28 mouse cellular contexts compared by ENCODE assay signal in the genomic region with DNA sequence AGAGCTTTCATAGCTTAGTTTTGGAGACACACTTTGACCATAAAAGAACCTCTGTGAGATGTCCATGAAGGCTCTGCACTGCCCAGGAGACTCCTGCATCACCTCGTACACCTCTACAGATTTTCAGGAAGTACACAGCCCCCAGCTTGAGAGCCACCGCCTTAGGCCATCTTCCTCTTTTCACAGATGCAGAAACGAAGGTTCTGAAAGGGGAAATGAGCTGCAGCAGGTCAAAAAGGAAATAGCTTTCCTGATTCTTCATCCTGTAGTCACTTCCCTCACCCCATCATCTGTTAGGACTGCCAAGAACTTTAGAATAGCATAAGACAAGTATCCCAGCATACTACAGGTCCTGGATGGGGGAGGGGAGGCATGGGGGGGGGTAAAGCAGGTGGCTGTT. TPM values are rescaled to one million over a fixed set of nuclear protein-coding genes. Genes with fewer than 3 reads are reported as not detected.
A peak's percentile ranks its signal among the peaks of the same experiment; 100 is the strongest.
DNase-seq lines count a peak whose midpoint lies in the region; ATAC-seq lines count a peak whose summit lies in the region.
"Had no signal": no experiment of that assay in that cellular context is flagged by ENCODE, and none has a peak within 500 bp of the region (broad histone marks: within the 10 kb centered on the region; RNA-seq: fewer than 3 reads in every experiment).

No protein-coding gene starts in this region.

- H3K4me2 ChIP-seq in heart, embryonic 11.5 days: no peak overlapping the region
- H3K4me2 ChIP-seq: embryonic facial prominence, embryonic 15.5 days; heart, embryonic 12.5 days; hindbrain, embryonic 15.5 days; limb, embryonic 13.5 days; liver, embryonic 13.5 days; lung, embryonic 15.5 days; stomach, embryonic 15.5 days had no signal

- ATAC-seq in common myeloid progenitor, adult 5-6 weeks (replicated peaks; ENCODE audit: low read depth, poor library complexity, severe bottlenecking): peak; percentile 78
- ATAC-seq in heart, embryonic 11.5 days (replicated peaks; ENCODE audit: insufficient number of reproducible peaks, low FRiP score, low TSS enrichment): no peak
- ATAC-seq: CD4-positive, CD25-positive, alpha-beta regulatory T cell, adult 4 months; forebrain, postnatal 0 days; intestine, embryonic 16.5 days; midbrain, embryonic 16.5 days had no signal

- no peak overlapping the region for H3K4me3 ChIP-seq in heart, embryonic 11.5 days (ENCODE audit: low read depth, low read length)
- H3K4me3 ChIP-seq: embryonic facial prominence, embryonic 15.5 days; heart, embryonic 12.5 days; hindbrain, embryonic 15.5 days; limb, embryonic 13.5 days; liver, embryonic 13.5 days; lung, embryonic 15.5 days; stomach, embryonic 15.5 days had no signal

- peaks cover 12% of the 10 kb centered on the region; the same call in 1 of the 2 replicates for H3K27me3 ChIP-seq in heart, embryonic 11.5 days (ENCODE audit: control insufficient read depth, insufficient read depth, low read length)
- H3K27me3 ChIP-seq: embryonic facial prominence, embryonic 15.5 days; hindbrain, embryonic 15.5 days had no signal

- H3K9ac ChIP-seq in heart, embryonic 11.5 days (ENCODE audit: low read depth, low read length): no peak overlapping the region
- H3K9ac ChIP-seq: embryonic facial prominence, embryonic 15.5 days; forebrain, postnatal 0 days; heart, embryonic 12.5 days; hindbrain, embryonic 15.5 days; limb, embryonic 13.5 days; liver, embryonic 13.5 days; lung, embryonic 15.5 days; stomach, embryonic 15.5 days had no signal

- H3K36me3 ChIP-seq in heart, embryonic 11.5 days (ENCODE audit: control insufficient read depth, insufficient read depth, low read length): no peaks in the 10 kb centered on the region
- H3K36me3 ChIP-seq: embryonic facial prominence, embryonic 15.5 days; G1E; heart, embryonic 12.5 days; hindbrain, embryonic 15.5 days; limb, embryonic 13.5 days; liver, embryonic 13.5 days; lung, embryonic 15.5 days; stomach, embryonic 15.5 days had no signal

- WGBS in heart, embryonic 11.5 days (ENCODE audit: insufficient replicate concordance): 46% methylated on average over 3 of the region's 3 CpGs

- H3K27ac ChIP-seq in heart, embryonic 11.5 days (ENCODE audit: low read depth, low read length): no peak overlapping the region
- H3K27ac ChIP-seq: embryonic facial prominence, embryonic 15.5 days; hindbrain, embryonic 15.5 days; limb, embryonic 13.5 days; liver, embryonic 13.5 days; lung, embryonic 15.5 days; stomach, embryonic 15.5 days had no signal

- no peaks in the 10 kb centered on the region for H3K9me3 ChIP-seq in heart, embryonic 11.5 days (replicated peaks; ENCODE audit: control insufficient read depth, low read length)
- H3K9me3 ChIP-seq: embryonic facial prominence, embryonic 15.5 days; G1E; heart, embryonic 12.5 days; hindbrain, embryonic 15.5 days; limb, embryonic 13.5 days; liver, embryonic 13.5 days; lung, embryonic 15.5 days; stomach, embryonic 15.5 days had no signal

- H3K4me1 ChIP-seq in heart, embryonic 11.5 days (ENCODE audit: control insufficient read depth, insufficient read depth, low read length): no peaks in the 10 kb centered on the region
- H3K4me1 ChIP-seq: embryonic facial prominence, embryonic 15.5 days; heart, embryonic 12.5 days; hindbrain, embryonic 15.5 days; limb, embryonic 13.5 days; liver, embryonic 13.5 days; lung, embryonic 15.5 days; stomach, embryonic 15.5 days had no signal

- DNase-seq in 416B (ENCODE audit: low read depth): peak; percentile 48
- peak; percentile 44 to 52 for DNase-seq in B cell, adult 2 months
- DNase-seq in monocyte, adult 2 months (ENCODE audit: low read depth in 1 of 2, low spot score in 2 of 2): peak; percentile 11 to 32
- no peak for DNase-seq in kidney, postnatal 14 days
- no peak for DNase-seq in cerebellum, postnatal 4 days (ENCODE audit: low spot score in 2 of 2)
- DNase-seq: adrenal gland, postnatal 25 days; cerebellum, adult 8-10 months; forebrain, postnatal 0 days; gastrocnemius, postnatal 36 days; heart, postnatal 14 days; liver, embryonic 13.5 days; thymus, adult 18-20 months; thymus, postnatal 4 days had no signal

RNA-seq across cellular contexts. Expression of gene Gm4779, which starts 23.9 kb away (rescaled TPM):
- total RNA-seq in common myeloid progenitor, adult 5-6 weeks (2017): 0.55 and 1.8 TPM in 2 replicates
- 0.19 and 0.20 TPM in 2 replicates for polyA plus RNA-seq in heart, embryonic 11.5 days (2014; fragmentation: Nextera tagmentation; extraction: Ambion mirVana)
- total RNA-seq: adrenal gland, postnatal 25 days; forebrain, postnatal 0 days; G1E; gastrocnemius, postnatal 36 days; heart, postnatal 14 days; layer of hippocampus, postnatal 10 days had no signal
- polyA plus RNA-seq: forebrain, postnatal 0 days; G1E; hindbrain, embryonic 15.5 days; large intestine, adult 2 months; midbrain, embryonic 16.5 days; neural tube, embryonic 11.5 days had no signal

RNA-seq across cellular contexts. Expression of gene 8030474K03Rik, which starts 24.1 kb away (rescaled TPM):
- not detected in 2 replicates for total RNA-seq in common myeloid progenitor, adult 5-6 weeks (2017)
- 0.20 TPM in 1 of 2 replicates, not detected in the other for polyA plus RNA-seq in heart, embryonic 11.5 days (2014; fragmentation: Nextera tagmentation; extraction: Ambion mirVana)
- total RNA-seq: adrenal gland, postnatal 25 days; forebrain, postnatal 0 days; G1E; gastrocnemius, postnatal 36 days; heart, postnatal 14 days; layer of hippocampus, postnatal 10 days had no signal
- polyA plus RNA-seq: forebrain, postnatal 0 days; G1E; hindbrain, embryonic 15.5 days; large intestine, adult 2 months; midbrain, embryonic 16.5 days; neural tube, embryonic 11.5 days; stomach, embryonic 15.5 days had no signal

RNA-seq across cellular contexts. Expression of gene Cxcr3, which starts 36.2 kb away (rescaled TPM):
- total RNA-seq in common myeloid progenitor, adult 5-6 weeks (2017): 0.27 TPM in 1 of 2 replicates, not detected in the other
- polyA plus RNA-seq in heart, embryonic 11.5 days (2014; fragmentation: Nextera tagmentation; extraction: Ambion mirVana): not detected in 2 replicates
- total RNA-seq: adrenal gland, postnatal 25 days; G1E; gastrocnemius, postnatal 36 days; heart, postnatal 14 days had no signal
- polyA plus RNA-seq: G1E; hindbrain, embryonic 15.5 days had no signal

Comparison
In these comparisons a context has a peak if more than half of its experiments do, and no peak if none do; other contexts are left out.
1. DNase-seq: peak in 416B (single experiment), B cell, adult 2 months (2 of 2) and monocyte, adult 2 months (2 of 2); none in kidney, postnatal 14 days (single experiment) and cerebellum, postnatal 4 days (0 of 2).